In genomic region chr11:20913598-20914296, GRCm38 (mm10) we compare ENCODE assay signal across 8 mouse cellular contexts.
DNase-seq lines count a peak whose midpoint lies in the region; ATAC-seq and TF ChIP-seq lines count a peak whose summit lies in the region.

No protein-coding gene starts in this region.

- no peak overlapping the region for H3K4me2 ChIP-seq in embryonic facial prominence, embryonic 11.5 days (ENCODE audit: low read depth, low read length)
- H3K4me2 ChIP-seq in midbrain, postnatal 0 days (ENCODE audit: low read depth, low read length, poor library complexity, severe bottlenecking) = no peak overlapping the region

- peak; percentile 87 to 89 for DNase-seq in B cell, adult 2 months
- peak; percentile 84 to 88 for DNase-seq in adrenal gland, postnatal 36 days
- peak; percentile 91 for DNase-seq in embryonic facial prominence, embryonic 11.5 days (ENCODE audit: low spot score)
- DNase-seq in heart, adult 8-10 months (ENCODE audit: low spot score) = peak; percentile 88
- peak; percentile 88 for DNase-seq in kidney, adult 9 months
- DNase-seq in liver = peak; percentile 88
- DNase-seq in midbrain, postnatal 0 days (ENCODE audit: low spot score) = peak; percentile 89
- peak; percentile 83 to 94 for DNase-seq in spleen, postnatal 10 days (ENCODE audit: low spot score in 2 of 2)

- H3K27ac ChIP-seq in embryonic facial prominence, embryonic 11.5 days (replicated peaks; ENCODE audit: low read depth, low read length) = no peak overlapping the region
- no peak overlapping the region for H3K27ac ChIP-seq in midbrain, postnatal 0 days (ENCODE audit: low read depth, low read length)

- peak; percentile 53; the same call in 1 of the 2 replicates for ATAC-seq in embryonic facial prominence, embryonic 11.5 days (replicated peaks; ENCODE audit: insufficient number of reproducible peaks, low FRiP score, low TSS enrichment, low read depth)
- ATAC-seq in midbrain, postnatal 0 days (ENCODE audit: low FRiP score) = peak; percentile 47; the same call in 1 of the 2 replicates

- H3K27me3 ChIP-seq in embryonic facial prominence, embryonic 11.5 days (ENCODE audit: control insufficient read depth, insufficient read depth, low read length) = no peaks in the 10 kb centered on the region
- 0 out of 2 replicates have a peak, but pooled peaks cover 3% of the 10 kb centered on the region for H3K27me3 ChIP-seq in midbrain, postnatal 0 days (ENCODE audit: insufficient read depth, low read length)

- 20% methylated on average over 8 of the region's 8 CpGs for WGBS in embryonic facial prominence, embryonic 11.5 days
- WGBS in midbrain, postnatal 0 days = 30% methylated on average over 8 of the region's 8 CpGs

- TF ChIP-seq CTCF in midbrain, postnatal 0 days (IDR thresholded peaks at IDR 0.05) = peak; percentile 99

- no peaks in the 10 kb centered on the region for H3K4me1 ChIP-seq in embryonic facial prominence, embryonic 11.5 days (ENCODE audit: control insufficient read depth, insufficient read depth, low read length)
- H3K4me1 ChIP-seq in midbrain, postnatal 0 days (ENCODE audit: insufficient read depth, low read length) = no peaks in the 10 kb centered on the region

- H3K9ac ChIP-seq in embryonic facial prominence, embryonic 11.5 days (replicated peaks; ENCODE audit: low read length) = no peak overlapping the region
- no peak overlapping the region for H3K9ac ChIP-seq in midbrain, postnatal 0 days (replicated peaks; ENCODE audit: low read length, poor library complexity, severe bottlenecking)

- H3K4me3 ChIP-seq in embryonic facial prominence, embryonic 11.5 days (ENCODE audit: low read depth, low read length) = no peak overlapping the region
- H3K4me3 ChIP-seq in midbrain, postnatal 0 days (ENCODE audit: low read depth, low read length) = no peak overlapping the region

- H3K36me3 ChIP-seq in embryonic facial prominence, embryonic 11.5 days (replicated peaks; ENCODE audit: control insufficient read depth, insufficient read depth, low read depth, low read length) = no peaks in the 10 kb centered on the region
- no peaks in the 10 kb centered on the region for H3K36me3 ChIP-seq in midbrain, postnatal 0 days (ENCODE audit: insufficient read depth, low read length)

- H3K9me3 ChIP-seq in embryonic facial prominence, embryonic 11.5 days (replicated peaks; ENCODE audit: control insufficient read depth, low read length) = no peaks in the 10 kb centered on the region
- no peaks in the 10 kb centered on the region for H3K9me3 ChIP-seq in midbrain, postnatal 0 days (ENCODE audit: low read length)
